Mouse (Mus musculus) thymus, postnatal 10 days (tissue): ENCODE results near the gene Scyl1.

Experiments
- DNase-seq, 2 experiments: peaks; one replicate each; pipeline ENCODE4 v3.0.0; 2021; ENCODE audit warnings: low spot score in 2 of 2

Scyl1 gene

GRCm38 (mm10) chr19:5716955-5717354, 54.3 kb downstream of the Scyl1 start:
- no peak for DNase-seq

- no peak for DNase-seq
Observed at GRCm38 (mm10) chr19:5715793-5716688, 55.2 kb downstream of the Scyl1 start.

GRCm38 (mm10) chr19:5713730-5714129, 57.5 kb downstream of the Scyl1 start:
- DNase-seq: no peak

GRCm38 (mm10) chr19:5713255-5713654, 58.0 kb downstream of the Scyl1 start:
- DNase-seq: no peak

- DNase-seq: no peak
Observed at GRCm38 (mm10) chr19:5711907-5712460, 59.2 kb downstream of the Scyl1 start.

GRCm38 (mm10) chr19:5711218-5711617, 60.0 kb downstream of the Scyl1 start:
- peak in 1 of 2 experiments; percentile 69 for DNase-seq

- no peak for DNase-seq
Observed at GRCm38 (mm10) chr19:5710581-5710980, 60.6 kb downstream of the Scyl1 start.

- no peak for DNase-seq
Observed at GRCm38 (mm10) chr19:5710068-5710467, 61.2 kb downstream of the Scyl1 start.
